Mouse (Mus musculus) forebrain, embryonic 15.5 days (tissue): ENCODE results near the gene Rnf113a2. TPM values are rescaled to one million over a fixed set of nuclear protein-coding genes. Genes with fewer than 3 reads are reported as not detected.

Experiments used
- ATAC-seq: fragments of 200-750 bp; cut with Nextera tagmentation; replicated peaks from 2 replicates; pipeline ENCODE4 v1.8.0; 2017; ENCODE audit warnings: mild to moderate bottlenecking, moderate TSS enrichment, moderate library complexity
- H3K27ac ChIP-seq: fragments of 300-500 bp; sonication (generic); replicated peaks from 2 replicates; pipeline ENCODE4 v1.5.1; 2015; ENCODE audit warnings: mild to moderate bottlenecking, inconsistent platforms
- H3K27me3 ChIP-seq: fragments of 300-500 bp; sonication (generic); 2 replicates; pipeline ENCODE4 v1.6.1; 2015; ENCODE audit warnings: inconsistent platforms
- H3K36me3 ChIP-seq: fragments of 300-500 bp; sonication (generic); 2 replicates; pipeline ENCODE4 v1.6.1; 2015; ENCODE audit warnings: mild to moderate bottlenecking, inconsistent platforms
- H3K4me1 ChIP-seq: fragments of 300-500 bp; sonication (generic); 2 replicates; pipeline ENCODE4 v1.6.1; 2015; ENCODE audit warnings: inconsistent platforms
- H3K4me2 ChIP-seq: fragments of 300-500 bp; sonication (generic); replicated peaks from 2 replicates; pipeline ENCODE4 v1.6.1; 2015; ENCODE audit warnings: mild to moderate bottlenecking, inconsistent platforms
- H3K4me3 ChIP-seq: fragments of 300-500 bp; sonication (generic); 2 replicates; pipeline ENCODE4 v1.5.1; 2015; ENCODE audit warnings: mild to moderate bottlenecking, inconsistent platforms
- H3K9ac ChIP-seq: fragments of 300-500 bp; sonication (generic); replicated peaks from 2 replicates; pipeline ENCODE4 v1.6.1; 2015; ENCODE audit warnings: mild to moderate bottlenecking, inconsistent platforms
- H3K9me3 ChIP-seq: fragments of 300-500 bp; sonication (generic); 2 replicates; pipeline ENCODE4 v1.6.1; 2016; ENCODE audit warnings: inconsistent platforms
- WGBS: fragments of 180-500 bp; shearing (Covaris S2); methylation state at CpG from one replicate; pipeline ENCODE4 v1.1.7; 2015; ENCODE audit warnings: mixed read lengths; 5-methylcytosine and 5-hydroxymethylcytosine counted together
- polyA plus RNA-seq: library from polyadenylated mRNA; unstranded; fragments of >200 nt; fragmentation: Nextera tagmentation; extraction: Ambion mirVana; gene quantifications from 2 replicates; pipeline ENCODE4 v1.2.1, GENCODE M21; 2015

Gene Rnf113a2
- polyA plus RNA-seq: 27.0 and 28.3 TPM in 2 replicates

DNA sequence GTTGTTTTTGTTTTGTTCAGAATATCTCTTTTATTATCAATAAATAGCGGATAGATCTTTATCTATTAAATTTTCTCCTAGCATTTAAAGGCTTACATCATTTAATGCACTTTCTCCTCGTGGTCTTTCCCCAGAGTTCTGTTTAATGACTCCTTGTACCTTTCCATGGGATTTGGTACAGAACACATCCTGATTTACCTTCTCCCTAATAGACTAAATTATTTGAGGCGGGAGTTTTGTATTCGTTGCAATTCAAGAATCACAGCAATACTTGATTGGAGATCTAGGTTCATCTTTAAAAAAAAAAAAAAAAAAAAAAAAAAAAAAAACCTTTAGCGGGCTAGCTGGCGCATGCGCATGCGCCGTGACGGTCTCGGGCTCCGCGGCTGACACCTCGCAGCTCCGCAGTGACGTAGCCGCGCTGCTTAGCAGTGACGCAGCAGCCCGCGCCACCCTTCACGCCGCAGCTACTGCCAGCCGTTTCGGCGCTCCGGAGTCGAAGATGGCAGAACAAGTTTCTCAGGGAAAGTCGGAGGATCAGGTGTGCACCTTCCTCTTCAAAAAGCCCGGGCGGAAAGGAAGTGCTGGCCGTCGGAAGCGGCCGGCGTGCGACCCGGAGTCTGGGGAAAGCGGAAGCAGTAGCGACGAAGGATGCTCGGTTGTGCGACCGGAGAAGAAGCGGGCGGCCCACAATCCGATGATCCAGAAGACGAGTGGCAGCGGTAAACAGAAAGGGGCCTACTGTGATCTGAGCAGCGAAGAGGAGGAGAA is at the start of gene Rnf113a2:
Rnf113a2 (plus strand) TSS at position 363 of the 771 bp plus-strand sequence.
- Histone ChIP-seq H3K9me3 (no peaks in the 10 kb centered on the region), H3K9ac (peak within 1 kb of the TSS; percentile 67), H3K4me2 (peak within 1 kb of the TSS; percentile 82), H3K27ac (peak within 1 kb of the TSS; percentile 83), H3K36me3 (no peaks in the 10 kb centered on the region), H3K4me1 (peaks cover 6% of the 10 kb centered on the region; the same call in 1 of the 2 replicates), H3K4me3 (peak within 1 kb of the TSS; percentile 67), H3K27me3 (no peaks in the 10 kb centered on the region)
- peak; percentile 97 for ATAC-seq
- 2% methylated on average over 50 of the region's 50 CpGs for WGBS

DNA sequence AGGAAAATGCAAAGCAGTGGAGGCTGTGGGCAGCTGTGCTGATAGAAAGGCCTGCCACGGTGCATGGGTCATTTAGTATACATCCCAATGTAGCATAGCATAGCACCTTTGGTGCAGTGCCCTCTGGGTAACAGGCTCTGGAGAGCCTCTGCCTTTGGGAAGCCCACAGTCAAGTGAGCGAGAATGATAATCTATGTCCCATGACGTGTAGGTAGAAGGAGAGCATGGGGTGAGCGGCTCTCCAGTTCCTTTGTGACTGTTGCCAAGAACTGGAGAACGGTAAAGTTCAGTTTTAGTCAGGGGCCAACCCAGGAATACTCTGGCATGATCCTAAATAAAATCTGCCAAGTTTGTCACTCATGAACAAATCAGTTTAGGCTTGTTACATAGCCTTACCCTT is 45.3 kb upstream of the Rnf113a2 start:
- H3K4me1 ChIP-seq: no peaks in the 10 kb centered on the region
- H3K36me3 ChIP-seq: peaks cover 70% of the 10 kb centered on the region
- WGBS: 96% methylated on average over 5 of the region's 5 CpGs

DNA sequence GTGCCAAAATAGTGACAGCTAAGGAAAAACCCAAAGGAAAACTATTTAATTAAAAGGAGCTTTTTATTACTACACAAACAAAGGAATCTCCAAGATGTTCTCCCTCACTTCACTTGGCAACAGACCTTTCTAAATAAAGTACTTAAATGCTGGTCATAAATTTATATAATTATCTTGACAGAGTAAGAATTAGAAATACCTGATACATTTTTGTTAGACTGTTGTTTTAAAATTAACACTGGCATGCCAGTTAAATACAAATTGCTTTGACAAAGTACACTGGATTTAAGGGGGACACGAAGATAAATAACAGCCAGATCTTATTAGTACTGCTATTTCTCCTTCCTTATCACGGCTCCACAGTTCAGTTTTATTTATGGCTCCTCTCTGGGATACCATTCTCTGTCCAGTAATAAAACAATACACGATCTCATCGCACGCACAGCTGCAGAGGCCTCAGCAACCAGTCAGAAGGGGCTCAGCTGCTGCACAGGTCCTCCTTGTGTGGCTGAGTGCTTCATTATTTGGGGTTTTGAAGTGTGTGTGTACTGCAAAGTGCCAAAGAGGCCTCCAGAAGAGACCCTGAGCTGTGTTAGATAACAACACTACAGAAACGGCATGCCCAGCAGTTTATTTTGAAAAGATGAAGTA is 43.0 kb upstream of the Rnf113a2 start:
- H3K27ac ChIP-seq: no peak overlapping the region
- no peak for ATAC-seq
- H3K4me2 ChIP-seq: no peak overlapping the region
- H3K4me3 ChIP-seq: no peak overlapping the region
- WGBS: 83% methylated on average over 6 of the region's 6 CpGs
- H3K9me3 ChIP-seq: no peaks in the 10 kb centered on the region
- no peaks in the 10 kb centered on the region for H3K4me1 ChIP-seq
- H3K36me3 ChIP-seq: peaks cover 54% of the 10 kb centered on the region
- H3K9ac ChIP-seq: no peak overlapping the region
- no peaks in the 10 kb centered on the region for H3K27me3 ChIP-seq

More for the DNA sequence above, 45.3 kb upstream of the Rnf113a2 start:
- no peak overlapping the region for H3K4me3 ChIP-seq
- H3K9ac ChIP-seq: no peak overlapping the region
- H3K27ac ChIP-seq: no peak overlapping the region
- no peaks in the 10 kb centered on the region for H3K9me3 ChIP-seq
- H3K27me3 ChIP-seq: no peaks in the 10 kb centered on the region
- ATAC-seq: no peak
- no peak overlapping the region for H3K4me2 ChIP-seq

DNA sequence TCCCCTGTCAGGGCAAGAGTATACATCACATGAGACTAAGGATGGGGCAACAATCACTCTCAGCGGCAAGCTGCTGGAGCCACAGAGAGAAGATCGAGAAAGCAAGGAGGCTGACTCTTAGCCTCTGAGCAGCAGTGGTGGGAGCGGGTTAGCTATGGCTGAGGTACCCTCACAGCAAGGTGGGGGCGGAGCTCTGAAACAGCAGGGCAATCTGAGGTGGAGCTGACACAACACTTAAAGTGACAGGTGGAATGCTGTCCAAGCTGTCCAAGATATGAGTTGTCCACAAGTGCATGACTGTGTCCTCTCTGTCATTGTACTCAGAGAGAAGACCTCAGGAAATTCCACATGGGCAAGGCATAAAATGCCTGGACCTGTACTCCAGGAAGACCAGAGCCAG is 34.6 kb upstream of the Rnf113a2 start:
- H3K4me1 ChIP-seq: no peaks in the 10 kb centered on the region
- no peak for ATAC-seq
- WGBS: 89% methylated on average over 4 of the region's 4 CpGs
- peaks cover 2% of the 10 kb centered on the region; the same call in 1 of the 2 replicates for H3K36me3 ChIP-seq
- no peak overlapping the region for H3K9ac ChIP-seq
- no peaks in the 10 kb centered on the region for H3K27me3 ChIP-seq
- H3K4me3 ChIP-seq: no peak overlapping the region
- H3K27ac ChIP-seq: no peak overlapping the region
- no peak overlapping the region for H3K4me2 ChIP-seq
- H3K9me3 ChIP-seq: no peaks in the 10 kb centered on the region

DNA sequence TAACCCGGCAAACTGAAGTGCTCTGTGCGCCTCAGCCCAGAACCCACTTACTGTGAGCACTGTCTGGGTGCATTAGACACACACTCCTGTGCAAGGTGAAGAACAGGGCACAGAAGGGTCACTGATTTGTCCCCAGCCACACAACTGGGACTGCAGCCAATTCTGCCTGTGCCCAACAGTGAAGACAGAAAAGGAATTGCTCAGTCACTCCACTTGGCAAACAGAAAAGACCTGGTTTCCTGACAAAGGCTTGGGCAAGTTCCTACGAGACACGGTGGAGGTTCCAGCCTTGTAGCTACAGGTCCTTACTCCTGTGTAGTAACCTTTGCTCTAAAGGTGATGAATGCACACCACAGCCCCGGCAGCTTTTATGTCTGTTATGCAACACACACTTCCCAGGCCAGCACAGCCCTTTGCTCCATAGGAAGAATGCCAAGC is 32.3 kb upstream of the Rnf113a2 start:
- Histone ChIP-seq H3K9ac (no peak overlapping the region), H3K27ac (no peak overlapping the region), H3K4me3 (no peak overlapping the region), H3K9me3 (no peaks in the 10 kb centered on the region), H3K4me1 (no peaks in the 10 kb centered on the region), H3K36me3 (no peaks in the 10 kb centered on the region), H3K27me3 (no peaks in the 10 kb centered on the region), H3K4me2 (no peak overlapping the region)
- WGBS: 65% methylated on average over 5 of the region's 5 CpGs
- ATAC-seq: no peak

DNA sequence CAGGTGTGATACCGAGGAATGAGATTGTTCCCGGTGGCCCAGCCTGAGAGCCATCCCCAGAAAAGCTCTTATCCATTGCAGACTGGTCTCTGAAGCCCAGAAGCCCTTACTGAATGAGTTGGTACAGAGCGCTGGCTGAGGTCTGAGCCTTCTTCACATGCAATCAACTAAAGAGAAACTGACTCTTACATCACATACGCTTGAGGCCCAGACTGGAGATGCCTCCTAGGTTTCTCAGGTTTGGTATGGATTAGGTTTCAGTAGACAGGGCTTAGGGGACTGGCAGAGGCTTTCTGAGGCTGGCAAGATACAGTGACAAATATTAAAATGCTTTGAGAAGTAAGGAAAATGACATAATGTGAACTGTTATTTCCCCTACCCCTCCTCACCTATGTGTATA is 31.6 kb upstream of the Rnf113a2 start:
- Histone ChIP-seq H3K9me3 (no peaks in the 10 kb centered on the region), H3K4me1 (no peaks in the 10 kb centered on the region), H3K27me3 (no peaks in the 10 kb centered on the region), H3K4me2 (no peak overlapping the region), H3K36me3 (no peaks in the 10 kb centered on the region), H3K4me3 (no peak overlapping the region), H3K9ac (no peak overlapping the region), H3K27ac (no peak overlapping the region)
- WGBS: 90% methylated on average over 4 of the region's 4 CpGs
- ATAC-seq: no peak

DNA sequence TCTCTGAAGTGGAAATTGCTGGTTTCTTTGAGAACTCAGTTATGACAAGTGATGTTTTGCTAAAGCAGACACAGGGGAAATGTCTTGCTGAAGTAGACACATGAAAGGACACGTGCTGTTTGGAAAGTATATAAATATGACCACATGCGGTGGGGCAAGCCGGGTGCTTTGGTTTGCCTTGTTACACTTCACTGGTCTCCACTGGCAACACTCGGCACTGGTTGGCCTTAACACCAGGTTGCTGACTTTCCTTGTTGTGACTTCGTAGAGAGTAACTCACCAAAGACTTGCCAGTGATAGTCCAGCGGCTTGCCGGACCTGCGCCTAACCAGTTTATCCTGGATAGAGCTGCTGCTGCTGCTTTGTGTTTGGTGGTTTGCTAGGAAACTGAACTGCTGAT is 28.9 kb upstream of the Rnf113a2 start:
- Histone ChIP-seq H3K27ac (no peak overlapping the region), H3K4me3 (no peak overlapping the region), H3K4me2 (no peak overlapping the region), H3K9me3 (no peaks in the 10 kb centered on the region), H3K36me3 (no peaks in the 10 kb centered on the region), H3K4me1 (no peaks in the 10 kb centered on the region), H3K27me3 (no peaks in the 10 kb centered on the region), H3K9ac (no peak overlapping the region)
- ATAC-seq: no peak
- WGBS: 92% methylated on average over 8 of the region's 8 CpGs

DNA sequence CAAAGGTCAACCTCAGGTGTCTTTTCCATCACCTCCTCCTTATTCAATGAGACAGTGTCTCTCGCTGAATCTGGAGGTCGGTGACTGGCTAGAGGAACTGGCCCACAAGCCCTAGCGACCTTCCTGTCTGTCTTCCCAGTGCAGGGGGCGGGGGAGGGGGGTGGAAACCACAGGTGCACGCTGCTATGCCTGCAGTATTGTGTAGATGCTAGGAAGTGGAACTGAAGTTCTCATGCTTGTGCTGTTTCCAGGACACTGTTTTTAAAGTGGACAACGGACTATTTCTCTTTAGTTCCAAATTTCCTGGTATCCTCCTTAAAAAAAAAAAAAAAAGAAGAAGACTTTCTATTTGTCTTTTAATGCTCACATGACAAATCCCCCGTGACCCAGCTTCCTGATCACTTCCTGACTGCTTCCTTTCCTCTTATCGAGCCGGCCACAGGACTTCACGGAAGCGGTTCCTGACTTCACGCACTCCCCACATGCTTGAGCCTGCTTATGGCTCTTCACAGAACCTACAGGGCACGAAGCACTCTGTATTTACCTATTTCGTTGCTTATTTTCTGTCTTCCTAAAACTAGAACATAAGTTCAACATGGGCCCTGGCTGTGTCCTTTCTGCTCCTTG is 28.1 kb upstream of the Rnf113a2 start:
- Histone ChIP-seq H3K36me3 (no peaks in the 10 kb centered on the region), H3K4me2 (no peak overlapping the region), H3K9ac (no peak overlapping the region), H3K4me1 (no peaks in the 10 kb centered on the region), H3K4me3 (no peak overlapping the region), H3K9me3 (no peaks in the 10 kb centered on the region), H3K27me3 (no peaks in the 10 kb centered on the region), H3K27ac (no peak overlapping the region)
- no peak for ATAC-seq
- 81% methylated on average over 14 of the region's 14 CpGs for WGBS

DNA sequence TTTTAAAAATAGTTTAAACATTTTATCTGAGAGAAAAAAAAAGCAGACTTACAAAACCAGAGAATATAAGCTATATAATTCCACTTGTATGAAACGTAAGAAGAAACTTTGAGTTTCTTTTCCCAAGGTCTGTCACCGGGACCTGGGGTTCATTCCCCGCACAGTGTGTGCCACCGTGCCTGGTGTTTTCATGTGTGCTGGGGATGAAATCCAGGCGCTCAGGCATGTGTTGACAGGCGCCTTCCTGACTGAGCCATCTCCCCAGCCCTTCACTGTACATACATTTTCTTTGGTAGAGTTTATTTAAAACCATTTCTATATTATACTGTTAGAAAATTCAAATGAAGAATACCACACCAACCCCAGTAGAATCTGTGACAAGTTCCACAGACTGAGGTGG is 26.7 kb upstream of the Rnf113a2 start:
- Histone ChIP-seq H3K4me2 (no peak overlapping the region), H3K27me3 (no peaks in the 10 kb centered on the region), H3K4me1 (no peaks in the 10 kb centered on the region), H3K9me3 (no peaks in the 10 kb centered on the region), H3K27ac (no peak overlapping the region), H3K36me3 (no peaks in the 10 kb centered on the region), H3K4me3 (no peak overlapping the region), H3K9ac (no peak overlapping the region)
- 90% methylated on average over 6 of the region's 6 CpGs for WGBS
- no peak for ATAC-seq

DNA sequence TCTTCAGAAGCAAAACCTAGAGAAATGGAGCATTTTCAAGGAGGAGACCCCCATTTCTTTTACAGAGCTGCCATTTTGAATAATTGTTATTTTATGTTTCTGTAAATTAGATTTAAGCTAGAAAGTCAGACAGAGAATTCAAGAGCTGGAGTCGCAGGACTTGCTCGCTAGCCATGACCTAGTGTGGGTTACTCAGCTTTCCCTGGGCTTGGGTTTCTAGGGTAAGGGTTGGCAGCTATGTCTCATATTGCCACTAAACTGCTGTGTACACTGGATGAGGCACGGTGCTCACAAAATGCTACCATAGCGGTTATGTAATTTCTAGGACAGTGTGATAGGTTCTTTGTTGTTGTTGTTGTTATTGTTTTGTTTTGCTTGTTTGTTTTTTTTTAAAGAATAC is 24.3 kb upstream of the Rnf113a2 start:
- 97% methylated on average over 4 of the region's 4 CpGs for WGBS

DNA sequence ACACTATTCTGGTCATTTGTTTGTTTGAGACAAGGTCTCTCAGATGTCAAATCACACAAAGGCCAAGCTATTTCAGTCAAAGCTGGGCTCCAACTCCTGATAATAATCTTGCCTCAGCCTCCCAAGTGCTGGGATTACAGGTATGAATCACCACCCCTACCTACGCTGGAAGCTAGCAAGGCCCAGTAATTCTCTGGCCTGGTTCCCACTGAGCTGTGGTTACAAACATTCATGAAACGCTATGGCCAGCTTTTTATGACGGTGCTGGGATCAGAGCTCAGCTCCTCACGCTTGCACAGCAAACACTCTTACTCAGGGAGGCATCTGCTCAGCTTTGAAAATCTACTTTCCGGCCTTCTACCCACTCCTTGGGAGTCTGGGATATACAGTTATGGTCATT is 23.1 kb upstream of the Rnf113a2 start:
- H3K4me1 ChIP-seq: no peaks in the 10 kb centered on the region
- no peak overlapping the region for H3K4me2 ChIP-seq
- H3K9me3 ChIP-seq: no peaks in the 10 kb centered on the region
- no peak overlapping the region for H3K27ac ChIP-seq
- 85% methylated on average over 5 of the region's 5 CpGs for WGBS
- no peak overlapping the region for H3K4me3 ChIP-seq
- H3K9ac ChIP-seq: no peak overlapping the region
- H3K36me3 ChIP-seq: no peaks in the 10 kb centered on the region
- H3K27me3 ChIP-seq: no peaks in the 10 kb centered on the region
- ATAC-seq: no peak

More for the DNA sequence above, 24.3 kb upstream of the Rnf113a2 start:
- Histone ChIP-seq H3K36me3 (no peaks in the 10 kb centered on the region), H3K9ac (no peak overlapping the region), H3K27me3 (no peaks in the 10 kb centered on the region), H3K4me3 (no peak overlapping the region), H3K27ac (no peak overlapping the region), H3K9me3 (no peaks in the 10 kb centered on the region), H3K4me1 (no peaks in the 10 kb centered on the region), H3K4me2 (no peak overlapping the region)
- ATAC-seq: no peak

DNA sequence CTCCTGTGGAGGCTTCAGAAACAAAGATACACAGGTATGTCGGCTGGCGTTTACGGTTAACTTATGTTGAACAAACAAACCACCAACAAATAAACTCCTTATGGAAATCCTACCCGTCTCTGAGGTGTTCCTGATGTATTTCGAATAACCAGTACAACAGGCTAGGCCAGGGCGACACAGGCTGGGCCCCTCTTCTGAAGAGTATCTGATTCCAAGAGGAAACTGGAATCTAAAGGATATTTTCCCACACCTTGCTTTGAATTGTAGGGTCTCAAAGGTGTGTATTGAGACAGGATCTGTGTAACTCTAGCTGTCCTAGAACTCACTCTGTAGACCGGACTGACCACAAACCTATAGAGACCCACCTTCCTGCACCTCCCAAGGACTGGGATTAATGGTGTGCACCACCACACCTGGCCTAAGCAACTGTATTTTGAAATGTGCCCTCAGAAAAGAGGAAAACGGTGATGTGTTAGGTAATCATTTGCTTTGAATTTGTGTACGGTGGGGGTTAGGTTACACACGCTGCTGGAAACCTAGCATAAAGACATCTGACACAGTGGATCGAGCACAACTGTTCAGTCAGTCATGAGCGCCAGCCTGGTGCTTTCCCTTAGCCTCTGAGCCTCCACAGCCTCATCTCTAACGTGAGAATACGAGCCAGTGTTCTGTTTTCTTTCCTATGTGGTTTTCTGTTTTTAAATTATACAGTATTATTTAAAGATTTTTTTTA is 19.9 kb upstream of the Rnf113a2 start:
- H3K9me3 ChIP-seq: no peaks in the 10 kb centered on the region
- ATAC-seq: no peak
- H3K4me3 ChIP-seq: no peak overlapping the region
- 88% methylated on average over 14 of the region's 14 CpGs for WGBS
- H3K27me3 ChIP-seq: no peaks in the 10 kb centered on the region
- no peak overlapping the region for H3K4me2 ChIP-seq
- H3K9ac ChIP-seq: no peak overlapping the region
- no peaks in the 10 kb centered on the region for H3K4me1 ChIP-seq
- H3K27ac ChIP-seq: no peak overlapping the region
- no peaks in the 10 kb centered on the region for H3K36me3 ChIP-seq
